Mouse (Mus musculus) kidney, postnatal 14 days (tissue): Measurements from ENCODE around the gene Gm27021.

ENCODE experiments used
- DNase-seq: peaks from one replicate; pipeline ENCODE4 v3.0.0; 2022; ENCODE audit warnings: mixed read lengths

Gene Gm27021

GRCm38 (mm10) chr8:120634329-120634839, 33.5 kb downstream of the Gm27021 start:
- peak; percentile 86 for DNase-seq

GRCm38 (mm10) chr8:120633665-120634271, 34.1 kb downstream of the Gm27021 start:
- peak; percentile 24 for DNase-seq

DNA sequence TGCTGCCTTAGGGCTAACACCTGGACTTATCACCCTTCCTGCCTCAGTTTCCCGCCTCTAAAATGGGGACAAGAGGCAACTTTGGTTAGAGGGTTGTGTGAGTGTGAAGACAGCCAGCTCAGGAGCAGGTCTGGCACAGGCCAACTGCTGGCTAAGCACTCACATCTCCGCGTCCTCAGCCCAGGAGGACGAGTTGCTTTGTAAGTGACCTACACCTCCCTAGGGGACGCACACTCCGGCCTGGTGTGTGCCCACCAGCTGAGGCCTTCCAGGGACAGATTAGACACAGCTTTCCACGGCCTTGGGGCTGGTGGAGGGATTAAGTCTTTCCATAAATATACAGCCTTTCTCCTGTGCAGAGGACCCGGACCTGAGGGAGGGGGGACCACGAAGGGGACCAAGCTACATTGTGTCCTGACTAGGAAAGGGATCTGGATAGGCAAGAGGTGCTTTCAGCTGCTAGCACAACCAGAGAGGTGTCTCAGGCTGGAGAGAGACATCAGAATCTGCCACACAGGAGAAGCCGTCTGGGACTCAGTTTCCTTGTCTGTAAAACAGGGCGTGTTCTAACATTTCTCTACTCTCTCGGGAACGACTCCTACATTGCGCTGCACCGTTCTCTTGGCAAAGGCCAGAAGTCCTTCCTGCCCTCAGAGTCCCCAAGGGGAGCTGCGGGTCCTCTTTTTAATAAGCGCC, 34.8 kb downstream of the Gm27021 start:
- no peak for DNase-seq

GRCm38 (mm10) chr8:120631441-120632375, 36.2 kb downstream of the Gm27021 start:
- DNase-seq, result no peak

- DNase-seq, result no peak
Observed at GRCm38 (mm10) chr8:120630848-120631247, 37.0 kb downstream of the Gm27021 start.

DNA sequence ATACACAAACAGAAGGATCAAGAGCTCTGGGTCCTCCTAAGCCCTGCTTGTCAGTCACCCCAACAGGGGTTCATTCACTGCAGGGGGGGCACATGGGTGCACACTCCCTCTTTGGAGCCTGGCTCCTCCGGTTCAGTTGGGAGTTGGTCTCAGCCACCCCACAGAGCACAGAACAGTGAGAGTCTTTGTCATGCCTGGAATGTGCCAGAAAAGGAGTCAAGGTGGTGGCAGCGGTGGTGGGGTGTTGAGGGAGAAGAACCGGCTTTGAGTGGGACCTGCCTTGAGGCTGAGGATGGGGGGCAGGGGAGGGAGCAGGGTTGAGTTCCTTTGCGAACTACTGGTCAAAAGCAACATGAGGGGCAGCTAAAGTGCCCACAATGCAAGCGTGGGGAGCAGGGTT, 37.8 kb downstream of the Gm27021 start:
- no peak for DNase-seq

DNA sequence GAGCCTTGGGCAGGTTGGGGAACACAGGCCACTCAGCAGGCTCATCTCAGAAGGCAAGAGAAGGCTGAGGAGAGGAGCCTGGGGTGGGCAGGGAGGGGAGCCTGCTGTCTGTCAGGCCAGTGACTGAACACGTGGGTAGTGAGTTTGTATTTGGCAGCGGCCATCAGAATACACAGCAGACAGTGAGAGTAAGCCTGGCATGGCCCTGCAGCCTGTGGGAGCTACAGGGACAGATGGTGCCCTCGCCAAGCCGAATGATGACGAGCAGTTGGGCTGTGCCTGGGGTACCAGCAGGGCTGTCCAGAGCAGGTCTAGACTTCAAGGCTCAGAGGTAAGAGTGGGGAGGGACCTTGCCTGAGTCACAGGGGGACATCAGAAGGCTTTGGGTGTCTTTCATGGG, 40.6 kb downstream of the Gm27021 start:
- no peak for DNase-seq

- DNase-seq, result no peak
Observed at GRCm38 (mm10) chr8:120626461-120626860, 41.4 kb downstream of the Gm27021 start.

- DNase-seq, result no peak
Observed at GRCm38 (mm10) chr8:120623608-120624007, 44.3 kb downstream of the Gm27021 start.

GRCm38 (mm10) chr8:120622161-120622560, 45.7 kb downstream of the Gm27021 start:
- DNase-seq, result no peak

- DNase-seq, result no peak
Observed at GRCm38 (mm10) chr8:120620441-120620840, 47.4 kb downstream of the Gm27021 start.

DNA sequence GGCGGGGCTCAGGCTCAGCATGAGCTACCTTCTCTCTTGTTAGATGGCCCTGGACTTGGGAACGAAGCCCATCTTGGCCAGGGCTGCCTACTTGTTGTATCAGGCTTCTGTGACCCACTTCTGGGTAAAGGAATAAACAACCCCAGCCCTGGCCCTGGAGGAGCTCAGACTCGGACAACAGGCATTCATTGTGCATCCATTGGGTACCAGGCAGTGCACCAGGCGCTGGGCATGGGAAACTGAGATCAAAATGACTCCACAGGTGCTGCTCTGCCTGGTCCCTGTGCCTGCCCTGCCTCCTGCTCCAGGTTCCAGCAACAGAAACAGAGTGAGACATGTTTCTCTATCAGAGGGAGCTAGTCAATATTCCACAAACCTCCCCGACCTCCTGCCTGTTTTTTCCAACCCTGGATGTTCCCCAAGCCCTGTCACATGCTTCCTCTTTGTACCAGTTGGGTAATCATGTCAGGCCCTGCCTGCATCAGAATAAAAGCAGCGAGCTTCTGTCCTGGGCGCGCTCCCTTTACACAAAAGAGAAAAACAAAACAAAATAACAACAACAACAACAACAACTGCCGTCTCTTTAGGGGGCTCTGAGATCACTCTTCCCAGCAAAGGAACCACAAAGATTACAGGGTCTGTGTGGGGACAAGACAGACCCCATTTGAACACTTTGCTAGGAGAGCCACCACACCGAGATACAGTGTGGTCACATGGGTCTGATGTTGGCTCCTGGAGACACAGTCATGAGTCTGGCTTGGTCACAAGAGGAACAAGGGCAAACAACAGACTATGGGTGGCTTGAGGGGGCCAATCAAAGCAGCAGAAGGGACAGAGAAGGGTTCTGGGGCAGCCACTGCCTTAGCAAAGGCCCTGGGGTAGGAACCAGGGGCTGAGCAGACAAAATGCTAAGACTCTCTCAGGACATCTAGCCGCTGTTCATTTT, 48.4 kb downstream of the Gm27021 start:
- DNase-seq, result no peak

GRCm38 (mm10) chr8:120618110-120618509, 49.8 kb downstream of the Gm27021 start:
- DNase-seq, result peak; percentile 72

GRCm38 (mm10) chr8:120616663-120617626, 50.9 kb downstream of the Gm27021 start:
- no peak for DNase-seq

DNA sequence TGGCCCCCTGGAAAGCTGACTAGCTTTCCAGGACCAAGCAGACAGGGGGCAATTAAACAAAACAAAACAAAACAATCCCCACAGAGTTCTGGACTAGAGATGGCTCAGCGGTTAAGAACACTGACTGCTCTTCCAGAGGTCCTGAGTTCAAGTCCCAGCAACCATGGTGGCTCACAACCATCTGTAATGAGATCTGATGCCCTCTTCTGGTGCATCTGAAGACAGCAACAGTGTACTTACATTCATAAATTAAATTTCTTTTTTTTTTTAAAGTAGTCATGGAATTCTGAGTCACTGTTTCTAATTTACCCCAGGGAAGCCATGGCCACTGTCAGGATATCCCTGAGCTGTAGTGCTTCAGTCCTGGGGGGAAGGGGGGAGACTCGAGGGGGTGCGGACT, 53.4 kb downstream of the Gm27021 start:
- no peak for DNase-seq

DNA sequence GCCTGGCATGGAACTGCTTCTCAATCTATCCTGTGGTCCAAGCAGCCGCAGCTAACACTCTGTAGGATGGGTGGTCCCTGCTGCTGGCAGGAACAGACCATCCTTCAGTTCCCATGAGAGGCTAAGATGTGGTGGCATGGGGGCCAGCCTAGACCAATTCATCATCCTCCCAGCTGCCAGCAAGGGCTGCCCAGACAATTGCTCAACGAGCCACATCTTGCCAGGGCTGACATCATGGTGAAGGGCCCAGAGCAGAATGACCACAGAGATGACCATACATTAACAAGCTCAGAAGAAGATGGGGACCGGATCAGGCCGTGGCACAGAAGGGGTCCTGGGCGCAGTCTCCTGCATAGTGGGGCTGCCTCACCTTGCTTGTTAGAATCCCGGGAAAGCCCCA, 57.1 kb downstream of the Gm27021 start:
- no peak for DNase-seq

- DNase-seq, result peak; percentile 80
Observed at GRCm38 (mm10) chr8:120607885-120608284, 60.0 kb downstream of the Gm27021 start.

- no peak for DNase-seq
Observed at GRCm38 (mm10) chr8:120607460-120607859, 60.4 kb downstream of the Gm27021 start.

DNA sequence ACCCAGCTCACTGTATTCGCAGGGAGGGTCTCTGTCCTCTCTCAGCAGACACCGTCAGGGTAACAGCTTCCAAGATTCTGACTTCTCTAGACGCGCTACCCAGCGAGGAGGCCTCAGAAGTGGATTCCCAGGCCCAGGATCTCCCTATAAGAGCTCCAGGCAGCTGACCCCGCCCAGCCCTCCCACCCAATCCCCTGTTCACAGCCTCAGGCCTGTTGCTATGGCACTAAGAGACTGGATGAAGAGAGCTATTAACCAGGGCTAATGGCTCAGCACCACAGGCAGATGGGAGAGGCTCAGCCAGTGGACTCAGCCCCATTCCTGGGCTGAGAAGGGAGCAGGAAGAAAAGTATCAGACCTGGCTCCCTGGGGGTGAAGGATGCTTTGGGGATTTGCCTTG, 65.2 kb downstream of the Gm27021 start:
- no peak for DNase-seq

- peak; percentile 87 for DNase-seq
Observed at GRCm38 (mm10) chr8:120599504-120599903, 68.4 kb downstream of the Gm27021 start.

GRCm38 (mm10) chr8:120598579-120598978, 69.3 kb downstream of the Gm27021 start:
- no peak for DNase-seq
